Mouse (Mus musculus) monocyte, adult 2 months (primary cell): Measurements from ENCODE around the gene Ccdc163.
A peak's percentile ranks its signal among the peaks of the same experiment; 100 is the strongest.

ENCODE experiments used
- DNase-seq, 2 experiments: peaks; one replicate each; pipeline ENCODE4 v3.0.0; 2022; ENCODE audit warnings: low spot score in 2 of 2, low read depth in 1 of 2

Gene Ccdc163

DNA sequence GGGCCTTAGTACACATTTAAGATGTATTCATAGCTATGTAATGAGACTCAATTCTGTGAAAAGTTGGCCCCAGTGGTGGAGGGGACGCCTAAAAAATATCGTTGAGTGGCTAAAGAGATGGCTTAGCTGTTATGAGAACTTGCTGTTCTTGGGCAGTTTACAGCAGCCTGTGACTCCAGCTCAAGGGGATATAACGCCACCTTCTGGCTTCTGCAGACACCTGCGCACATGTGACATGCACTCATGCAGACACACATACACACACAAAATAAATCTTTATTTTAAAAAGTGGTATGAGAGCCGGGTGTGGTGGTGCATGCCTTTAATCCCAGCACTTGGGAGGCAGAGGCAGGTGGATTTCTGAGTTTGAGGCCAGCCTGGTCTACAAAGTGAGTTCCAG is 68.1 kb downstream of the Ccdc163 start:
- no peak for DNase-seq

DNA sequence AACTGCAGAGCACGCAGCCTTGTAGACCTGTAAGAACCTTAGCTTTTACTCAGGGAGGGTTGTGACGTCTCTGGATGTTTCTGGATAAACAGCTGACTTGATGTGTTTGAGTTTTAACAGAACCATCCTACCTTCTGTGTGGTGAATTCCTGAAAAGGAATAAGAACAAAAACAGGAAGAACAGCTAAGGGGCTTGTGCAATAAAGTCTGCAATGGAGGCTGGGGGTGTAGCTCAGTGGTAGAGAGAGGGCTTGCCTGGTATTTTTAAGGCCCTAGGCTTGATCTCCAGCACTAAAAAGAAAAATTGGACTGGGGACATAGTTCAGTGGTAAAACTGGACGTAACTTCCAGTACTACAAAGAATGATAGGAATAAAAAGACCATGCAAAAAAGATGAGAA is 68.8 kb downstream of the Ccdc163 start:
- DNase-seq = no peak

DNA sequence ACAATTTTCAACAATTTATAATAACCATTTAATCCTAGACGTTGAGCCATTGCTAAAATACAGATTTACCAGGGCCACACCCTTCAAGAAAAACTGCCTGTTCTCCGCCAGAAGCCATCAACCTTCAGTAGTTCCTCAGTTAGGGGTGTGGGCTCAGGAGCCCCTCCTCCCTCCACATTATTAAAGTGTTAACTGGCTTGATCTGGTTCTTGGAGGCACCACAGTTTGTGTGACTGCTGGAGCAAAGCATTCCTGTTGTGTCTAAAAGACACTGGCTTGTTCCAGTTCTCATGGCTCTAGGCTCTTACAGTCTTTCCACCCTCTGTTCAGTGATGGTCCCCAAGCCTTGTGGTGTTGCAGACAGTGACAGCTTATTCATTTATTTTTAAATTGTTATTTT is 72.2 kb downstream of the Ccdc163 start:
- DNase-seq = no peak

DNA sequence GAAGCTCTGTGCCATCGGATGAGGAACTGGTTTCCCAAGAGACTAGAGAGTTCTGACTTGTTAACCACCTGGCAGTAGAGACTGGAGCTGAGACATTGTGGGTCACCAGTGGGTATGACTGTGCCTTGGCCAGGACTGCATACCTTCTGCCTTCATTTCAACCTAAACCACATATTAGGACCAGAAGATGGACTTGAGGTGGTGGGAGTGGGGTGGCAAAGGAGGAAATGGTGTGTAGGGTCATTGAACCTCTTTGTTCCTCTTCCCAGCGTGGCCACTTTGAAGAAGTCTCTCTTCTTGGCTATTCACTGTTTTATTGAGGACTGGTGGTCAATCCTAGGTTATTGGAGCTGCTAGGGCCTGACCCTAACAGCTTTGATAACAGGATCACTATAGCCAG is 73.1 kb downstream of the Ccdc163 start:
- DNase-seq = no peak

DNA sequence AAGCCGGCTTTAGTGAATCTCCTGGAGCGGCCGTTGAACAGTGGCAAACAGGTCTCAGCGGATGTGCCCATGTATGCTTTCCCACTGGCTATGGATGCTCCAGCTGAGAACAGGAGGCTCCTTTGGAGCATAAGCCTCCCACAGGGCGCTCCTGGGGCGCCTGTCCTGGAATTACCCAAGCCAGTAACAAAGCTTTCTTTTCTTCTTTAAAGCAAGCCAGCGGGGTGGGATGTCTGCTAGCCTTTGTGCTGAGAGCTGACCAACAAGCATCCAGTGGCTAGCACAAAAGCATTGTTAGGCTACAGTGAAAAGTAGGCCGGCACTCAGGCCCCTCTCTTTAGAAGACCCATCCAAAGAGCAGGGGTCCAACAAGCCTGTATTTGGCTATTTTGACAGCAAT is 73.9 kb downstream of the Ccdc163 start:
- DNase-seq = no peak

DNA sequence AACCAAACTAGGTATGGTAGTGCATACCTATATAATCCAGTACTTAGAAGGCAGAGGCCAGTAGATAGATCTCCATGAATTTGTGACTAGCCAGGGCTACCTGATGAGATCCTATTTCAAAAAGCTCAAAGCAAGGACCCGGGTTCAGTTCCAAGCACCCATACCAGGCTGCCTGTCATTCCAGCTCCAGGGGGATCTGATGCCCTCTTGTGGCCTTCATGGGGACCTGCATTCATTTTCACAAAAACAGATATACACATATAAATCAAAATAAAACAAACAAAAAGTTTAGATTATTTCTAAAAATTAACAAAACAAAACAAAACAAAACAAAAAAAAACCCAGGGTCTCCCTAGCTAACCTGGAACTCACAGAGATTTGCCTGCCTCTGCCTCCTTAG is 78.3 kb downstream of the Ccdc163 start:
- no peak for DNase-seq

DNA sequence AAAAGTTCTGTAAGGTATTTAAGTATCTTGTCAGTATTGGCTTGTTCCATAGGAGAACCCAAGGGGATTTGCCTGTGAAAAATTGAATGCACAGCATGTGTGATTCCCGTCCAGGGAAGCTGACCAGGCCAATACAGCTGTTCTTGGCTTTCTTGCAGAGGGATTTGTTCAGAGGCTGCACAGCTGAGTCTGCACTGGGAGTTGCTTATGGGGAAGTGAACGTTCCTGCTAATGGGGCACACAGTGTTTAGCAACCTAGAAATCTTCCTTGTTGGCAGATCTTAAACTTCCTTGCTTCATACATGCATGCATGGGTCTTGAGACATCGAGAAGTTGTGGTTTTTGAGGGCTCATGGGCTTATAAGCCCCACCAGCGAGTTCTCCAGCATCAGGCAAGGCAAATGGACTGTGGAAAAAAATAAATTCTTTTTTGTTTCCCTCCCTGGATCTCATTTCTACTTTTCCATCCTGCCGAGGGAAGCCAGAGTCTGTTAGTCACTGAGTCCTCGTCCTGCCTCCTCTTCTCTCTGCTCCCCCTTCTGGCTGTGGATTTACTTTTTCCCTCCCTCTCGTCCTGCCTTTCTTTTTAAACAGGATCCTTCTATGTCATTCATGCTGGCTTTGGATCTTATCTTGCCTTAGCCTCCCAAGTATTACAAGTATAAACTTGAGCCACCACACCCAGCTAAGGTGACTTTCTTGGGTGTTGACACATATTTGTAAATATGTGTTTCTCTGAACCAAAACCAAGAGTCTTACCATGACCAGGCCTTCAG is 79.9 kb downstream of the Ccdc163 start:
- peak; percentile 20 to 56 for DNase-seq

DNA sequence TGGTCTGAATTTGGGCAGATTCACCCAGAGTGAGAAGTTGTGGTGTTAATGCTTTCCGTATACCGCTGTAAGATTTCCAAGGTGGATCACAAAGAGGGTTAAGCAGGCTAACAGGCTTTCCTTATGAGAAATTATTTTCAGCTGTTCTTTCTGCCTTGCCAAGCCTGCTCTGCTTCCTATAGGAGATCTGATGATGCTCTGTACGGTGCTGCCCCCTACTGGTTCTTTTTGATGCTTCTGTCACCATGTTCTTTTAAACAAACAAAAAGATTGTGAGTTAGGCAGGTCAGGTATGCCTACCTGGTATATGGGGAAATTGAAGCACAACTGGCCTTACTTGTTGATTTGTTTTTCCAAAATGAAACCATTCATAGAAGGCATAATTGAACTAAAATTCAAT is 80.6 kb downstream of the Ccdc163 start:
- peak; percentile 26 to 59 for DNase-seq

DNA sequence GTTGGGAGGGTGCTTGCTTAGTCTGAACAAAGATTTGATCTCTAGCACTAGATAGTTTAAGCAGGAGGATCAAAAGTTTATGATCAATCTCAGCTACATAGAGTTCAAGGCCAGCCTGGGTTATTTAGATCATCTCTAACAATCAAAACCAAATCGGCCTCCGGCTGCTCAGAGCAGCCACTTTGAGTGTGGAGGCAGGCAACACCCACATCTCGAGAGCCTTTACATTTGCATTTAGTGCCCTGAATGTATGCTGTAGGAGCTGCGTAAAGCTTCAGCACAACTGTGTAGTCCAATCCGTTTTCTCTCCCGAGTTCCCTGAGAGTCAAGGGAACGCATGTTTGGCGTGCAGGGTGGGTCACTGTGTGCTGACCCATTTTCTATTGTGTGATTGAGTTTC is 84.1 kb downstream of the Ccdc163 start:
- DNase-seq = no peak

DNA sequence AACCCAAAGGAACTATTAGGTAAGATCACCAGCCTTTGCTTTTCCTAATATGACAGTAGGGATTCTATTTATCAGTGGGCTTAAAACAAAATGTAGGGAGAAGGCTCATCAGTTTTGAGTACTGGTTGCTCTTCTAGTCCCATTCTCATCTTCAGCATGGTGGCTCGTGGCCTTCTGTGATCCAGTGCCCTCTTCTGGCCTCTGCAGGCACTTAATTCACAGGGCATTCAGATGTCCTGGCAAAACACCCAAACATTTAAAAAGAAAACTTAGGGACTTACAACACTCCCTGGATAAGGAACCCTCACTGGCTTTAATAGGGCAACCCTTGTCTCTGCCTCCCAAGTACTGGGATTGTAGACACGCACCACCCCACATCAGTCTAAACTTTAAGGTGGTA is 86.0 kb downstream of the Ccdc163 start:
- DNase-seq = no peak

DNA sequence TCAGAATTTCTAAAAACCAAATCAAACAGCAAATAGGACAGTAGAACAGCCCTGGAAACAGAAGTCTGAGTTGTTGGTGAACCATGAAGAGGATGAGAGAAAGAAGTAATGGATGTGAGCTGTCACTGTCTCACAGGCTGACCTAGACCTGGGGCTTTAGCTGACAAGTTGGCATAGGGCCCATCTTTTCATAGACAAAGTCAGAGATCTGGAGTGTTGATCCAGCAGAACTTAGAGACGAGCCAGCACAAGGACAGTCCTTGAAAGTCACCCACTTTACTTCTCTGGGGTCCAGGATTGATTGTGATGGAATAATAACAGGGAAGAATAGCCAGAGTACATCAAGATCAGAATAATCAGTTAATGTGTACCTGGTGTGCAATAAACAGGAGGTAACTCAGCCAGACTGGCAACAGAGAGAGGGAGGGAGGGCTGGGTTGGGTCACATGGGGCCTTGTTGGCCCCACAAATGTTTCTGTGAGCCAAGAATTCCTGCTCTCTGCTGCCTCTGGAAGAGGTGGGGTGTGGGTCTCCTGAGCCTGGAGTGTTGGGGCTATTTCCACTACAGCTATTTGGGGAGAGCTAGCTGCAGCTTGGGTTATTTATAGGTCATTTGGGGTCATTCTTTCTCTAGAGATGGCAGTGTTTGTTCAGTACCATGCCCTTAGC is 88.3 kb downstream of the Ccdc163 start:
- DNase-seq = no peak

DNA sequence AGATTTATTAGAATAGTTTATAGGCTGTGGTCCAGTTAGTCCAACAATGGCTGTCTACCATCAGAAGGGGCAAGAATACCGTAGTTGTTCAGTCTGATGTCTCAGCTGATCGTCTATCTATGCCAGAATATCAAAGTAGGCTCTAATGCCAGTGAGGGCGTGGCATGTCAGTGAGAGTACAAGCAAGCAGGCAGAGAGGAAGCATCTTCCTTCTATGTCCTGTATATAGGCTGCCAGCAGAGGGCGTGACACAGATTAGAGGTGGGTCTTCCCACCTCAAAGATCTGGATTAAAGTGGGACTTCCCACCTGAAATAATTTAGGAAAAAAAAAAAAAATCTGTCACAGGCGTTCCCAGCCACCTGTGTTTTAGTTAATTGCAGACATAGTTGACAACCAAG is 91.6 kb downstream of the Ccdc163 start:
- DNase-seq = no peak
